Mouse (Mus musculus) midbrain, embryonic 13.5 days (tissue): ENCODE measurements at regions not wholly inside any gene's neighbourhood (a gene's known extent, or its start where the extent isn't known, plus 50 kb on each side); places are given as distances from the start of the nearest gene placed in this dataset.

Experiments
- ATAC-seq: fragments of 200-750 bp; cut with Nextera tagmentation; 2 replicates; pipeline ENCODE4 v1.8.0; 2017; ENCODE audit warnings: mild to moderate bottlenecking, moderate TSS enrichment, moderate library complexity
- H3K27ac ChIP-seq: fragments of 300-500 bp; sonication (generic); 2 replicates; pipeline ENCODE4 v1.5.1; 2015; ENCODE audit warnings: inconsistent platforms, mild to moderate bottlenecking, moderate library complexity
- H3K27me3 ChIP-seq: fragments of 300-500 bp; sonication (generic); 2 replicates; pipeline ENCODE4 v1.6.1; 2015; ENCODE audit warnings: mild to moderate bottlenecking, inconsistent platforms
- H3K36me3 ChIP-seq: fragments of 300-500 bp; sonication (generic); 2 replicates; pipeline ENCODE4 v1.6.1; 2015; ENCODE audit warnings: mild to moderate bottlenecking, inconsistent platforms
- H3K4me1 ChIP-seq: fragments of 300-500 bp; sonication (generic); replicated peaks from 2 replicates; pipeline ENCODE4 v1.6.1; 2015; ENCODE audit warnings: inconsistent platforms
- H3K4me2 ChIP-seq: fragments of 300-500 bp; sonication (generic); replicated peaks from 2 replicates; pipeline ENCODE4 v1.6.1; 2015; ENCODE audit warnings: moderate library complexity, mild to moderate bottlenecking, inconsistent platforms
- H3K4me3 ChIP-seq: fragments of 300-500 bp; sonication (generic); replicated peaks from 2 replicates; pipeline ENCODE4 v1.5.1; 2015; ENCODE audit warnings: mild to moderate bottlenecking, inconsistent platforms
- H3K9ac ChIP-seq: fragments of 300-500 bp; sonication (generic); replicated peaks from 2 replicates; pipeline ENCODE4 v1.6.1; 2015; ENCODE audit warnings: mild to moderate bottlenecking, inconsistent platforms
- H3K9me3 ChIP-seq: fragments of 300-500 bp; sonication (generic); 2 replicates; pipeline ENCODE4 v1.6.1; 2016; ENCODE audit warnings: mild to moderate bottlenecking, inconsistent platforms
- WGBS: fragments of 180-500 bp; shearing (Covaris S2); methylation state at CpG from one replicate; pipeline ENCODE4 v1.1.7; 2015; 5-methylcytosine and 5-hydroxymethylcytosine counted together

- Histone ChIP-seq H3K9me3 (peaks cover 2% of the 10 kb centered on the region; the same call in 1 of the 2 replicates), H3K4me1 (peaks cover 23% of the 10 kb centered on the region), H3K27ac (peak overlapping the region; percentile 86), H3K4me3 (peak overlapping the region; percentile 21; the same call in 1 of the 2 replicates), H3K4me2 (peak overlapping the region; percentile 44), H3K9ac (peak overlapping the region; percentile 56), H3K27me3 (no peaks in the 10 kb centered on the region), H3K36me3 (no peaks in the 10 kb centered on the region)
- 9% methylated on average over 15 of the region's 17 CpGs for WGBS
- peak; percentile 80 for ATAC-seq
Observed at GRCm38 (mm10) chr13:28544003-28544818, 286.9 kb downstream of the Gm11361 start.

GRCm38 (mm10) chr13:28541607-28542006 lies 284.3 kb downstream of the Gm11361 start:
- 0 out of 2 replicates have a peak, but pooled peaks cover 6% of the 10 kb centered on the region for H3K36me3 ChIP-seq
- peaks cover 23% of the 10 kb centered on the region for H3K4me1 ChIP-seq
- ATAC-seq, result no peak
- H3K9me3 ChIP-seq, result peaks cover 10% of the 10 kb centered on the region; the same call in 1 of the 2 replicates
- H3K27me3 ChIP-seq, result no peaks in the 10 kb centered on the region
- no peak overlapping the region for H3K4me2 ChIP-seq
- H3K27ac ChIP-seq, result no peak overlapping the region
- H3K9ac ChIP-seq, result no peak overlapping the region
- H3K4me3 ChIP-seq, result no peak overlapping the region
- 94% methylated on average over 3 of the region's 3 CpGs for WGBS

GRCm38 (mm10) chr13:28533080-28533479 lies 275.8 kb downstream of the Gm11361 start:
- peaks cover 9% of the 10 kb centered on the region; the same call in 1 of the 2 replicates for H3K36me3 ChIP-seq
- ATAC-seq, result no peak
- no peak overlapping the region for H3K27ac ChIP-seq
- H3K9ac ChIP-seq, result no peak overlapping the region
- no peaks in the 10 kb centered on the region for H3K27me3 ChIP-seq
- peaks cover 13% of the 10 kb centered on the region for H3K4me1 ChIP-seq
- H3K4me2 ChIP-seq, result no peak overlapping the region
- H3K9me3 ChIP-seq, result 0 out of 2 replicates have a peak, but pooled peaks cover 2% of the 10 kb centered on the region
- 94% methylated on average over 1 of the region's 1 CpGs for WGBS
- no peak overlapping the region for H3K4me3 ChIP-seq

GRCm38 (mm10) chr13:28532278-28532677 lies 274.9 kb downstream of the Gm11361 start:
- Histone ChIP-seq H3K9me3 (no peaks in the 10 kb centered on the region), H3K27me3 (no peaks in the 10 kb centered on the region), H3K27ac (peak overlapping the region; percentile 55; the same call in 1 of the 2 replicates), H3K4me2 (no peak overlapping the region), H3K9ac (no peak overlapping the region), H3K4me1 (peaks cover 13% of the 10 kb centered on the region), H3K4me3 (no peak overlapping the region), H3K36me3 (peaks cover 14% of the 10 kb centered on the region)
- no peak for ATAC-seq
- 66% methylated on average over 3 of the region's 3 CpGs for WGBS

- WGBS, result 85% methylated on average over 5 of the region's 5 CpGs
- Histone ChIP-seq H3K4me1 (peaks cover 13% of the 10 kb centered on the region), H3K27ac (peak overlapping the region; percentile 55; the same call in 1 of the 2 replicates)
Observed at GRCm38 (mm10) chr13:28531534-28531999, 274.2 kb downstream of the Gm11361 start.

DNA sequence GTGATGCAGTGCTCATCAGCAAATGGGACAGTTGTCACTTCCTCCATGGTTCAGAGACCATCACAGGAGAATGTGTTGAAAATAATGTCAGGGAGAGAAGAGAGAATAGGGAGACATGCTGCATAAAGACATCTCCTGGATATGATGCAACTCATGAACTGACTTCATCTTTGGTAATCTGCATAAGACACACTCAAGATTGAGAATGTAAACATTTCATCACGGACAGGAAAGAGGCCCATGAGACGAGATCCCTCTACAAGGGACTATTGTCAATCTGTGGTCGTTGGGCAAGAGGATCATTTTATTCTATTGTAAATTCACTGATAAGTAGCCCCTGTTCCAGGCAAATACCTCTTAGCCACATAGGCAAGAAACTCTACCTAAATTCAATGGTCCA lies 273.6 kb downstream of the Gm11361 start:
- ATAC-seq, result no peak
- 96% methylated on average over 3 of the region's 3 CpGs for WGBS
- Histone ChIP-seq H3K4me1 (peaks cover 13% of the 10 kb centered on the region), H3K4me2 (no peak overlapping the region), H3K9me3 (no peaks in the 10 kb centered on the region), H3K36me3 (peaks cover 14% of the 10 kb centered on the region), H3K27ac (no peak overlapping the region), H3K27me3 (no peaks in the 10 kb centered on the region), H3K9ac (no peak overlapping the region), H3K4me3 (no peak overlapping the region)

More at GRCm38 (mm10) chr13:28531534-28531999, 274.2 kb downstream of the Gm11361 start:
- Histone ChIP-seq H3K36me3 (peaks cover 14% of the 10 kb centered on the region), H3K4me2 (no peak overlapping the region), H3K4me3 (no peak overlapping the region), H3K27me3 (no peaks in the 10 kb centered on the region), H3K9me3 (no peaks in the 10 kb centered on the region), H3K9ac (no peak overlapping the region)
- ATAC-seq, result no peak

GRCm38 (mm10) chr13:28528898-28529511 lies 271.7 kb downstream of the Gm11361 start:
- Histone ChIP-seq H3K4me1 (peaks cover 7% of the 10 kb centered on the region), H3K4me3 (no peak overlapping the region), H3K36me3 (peaks cover 14% of the 10 kb centered on the region), H3K27ac (peak overlapping the region; percentile 16; the same call in 1 of the 2 replicates), H3K4me2 (no peak overlapping the region), H3K9ac (no peak overlapping the region), H3K27me3 (no peaks in the 10 kb centered on the region), H3K9me3 (no peaks in the 10 kb centered on the region)
- WGBS, result 80% methylated on average over 4 of the region's 4 CpGs
- no peak for ATAC-seq

DNA sequence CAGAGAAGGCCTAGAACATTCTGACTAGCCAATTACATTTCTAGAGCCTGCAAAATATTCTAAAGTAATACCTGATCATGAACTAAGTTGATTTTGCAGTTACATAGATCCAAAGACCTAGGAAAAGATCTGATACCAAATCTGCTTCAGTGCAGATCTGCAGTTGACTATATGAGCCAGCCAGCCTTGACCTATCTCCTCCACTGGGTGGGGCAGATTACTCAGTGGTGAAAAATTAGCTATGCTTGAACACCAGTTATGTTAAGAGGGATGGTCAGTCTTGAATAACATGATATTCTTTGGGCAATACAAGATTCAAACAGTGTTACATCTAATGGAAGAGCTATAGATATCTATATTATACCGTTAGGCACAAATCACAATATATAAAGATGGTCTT lies 269.0 kb downstream of the Gm11361 start:
- Histone ChIP-seq H3K36me3 (peaks cover 14% of the 10 kb centered on the region), H3K27ac (no peak overlapping the region), H3K4me1 (no peaks in the 10 kb centered on the region), H3K4me2 (no peak overlapping the region), H3K27me3 (no peaks in the 10 kb centered on the region), H3K9ac (no peak overlapping the region), H3K9me3 (no peaks in the 10 kb centered on the region), H3K4me3 (no peak overlapping the region)
- no peak for ATAC-seq
- WGBS, result 81% methylated on average over 1 of the region's 1 CpGs

GRCm38 (mm10) chr13:28524411-28524810 lies 267.1 kb downstream of the Gm11361 start:
- Histone ChIP-seq H3K9ac (no peak overlapping the region), H3K9me3 (no peaks in the 10 kb centered on the region), H3K4me1 (0 out of 2 replicates have a peak, but pooled peaks cover 2% of the 10 kb centered on the region), H3K27me3 (no peaks in the 10 kb centered on the region), H3K27ac (no peak overlapping the region), H3K4me3 (no peak overlapping the region), H3K4me2 (no peak overlapping the region), H3K36me3 (peaks cover 4% of the 10 kb centered on the region; the same call in 1 of the 2 replicates)
- ATAC-seq, result no peak
- WGBS, result 97% methylated on average over 3 of the region's 3 CpGs

- H3K4me2 ChIP-seq, result no peak overlapping the region
- no peaks in the 10 kb centered on the region; the same call in 1 of the 2 replicates for H3K36me3 ChIP-seq
- no peak overlapping the region for H3K9ac ChIP-seq
- H3K27ac ChIP-seq, result no peak overlapping the region
- H3K9me3 ChIP-seq, result no peaks in the 10 kb centered on the region
- WGBS, result 63% methylated on average over 1 of the region's 1 CpGs
- H3K4me1 ChIP-seq, result peaks cover 7% of the 10 kb centered on the region; the same call in 1 of the 2 replicates
- H3K27me3 ChIP-seq, result no peaks in the 10 kb centered on the region
- H3K4me3 ChIP-seq, result no peak overlapping the region
- ATAC-seq, result no peak
Observed at GRCm38 (mm10) chr13:28520127-28520482, 262.8 kb downstream of the Gm11361 start.

DNA sequence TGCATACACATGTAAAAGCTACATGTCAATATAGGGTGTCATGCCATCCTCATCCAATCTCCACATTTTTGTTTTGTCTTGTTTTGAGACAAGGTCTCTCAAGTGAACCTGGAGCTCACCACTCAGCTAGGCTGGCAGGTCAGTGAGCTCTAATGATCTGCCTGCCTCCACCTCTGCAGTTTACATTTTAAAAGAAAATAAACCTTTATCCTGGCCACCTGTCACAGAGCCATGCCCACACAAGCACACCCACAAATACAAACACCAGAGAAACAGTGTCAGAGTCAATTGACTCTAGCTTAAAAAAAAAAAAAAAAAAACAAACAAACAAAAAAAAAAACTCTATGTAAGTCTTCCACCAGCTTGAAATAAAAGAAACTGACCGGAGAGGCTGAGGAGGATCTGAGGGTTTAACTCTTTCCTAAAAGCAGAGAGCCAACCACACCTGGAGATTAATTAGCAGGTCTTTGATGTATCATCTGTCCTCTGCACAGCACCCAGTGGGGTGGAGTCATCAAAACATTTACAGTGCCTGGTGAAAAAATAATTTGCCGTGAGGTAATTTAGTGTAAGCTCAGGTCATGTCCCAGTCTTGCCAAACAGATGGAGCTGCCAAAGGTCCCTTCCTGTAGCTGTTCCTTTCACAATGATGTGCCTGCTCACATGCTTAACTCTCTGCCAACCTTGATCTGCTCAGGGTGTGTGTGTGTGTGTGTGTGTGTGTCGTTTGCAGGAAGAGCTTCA lies 262.2 kb downstream of the Gm11361 start:
- ATAC-seq, result no peak
- H3K36me3 ChIP-seq, result no peaks in the 10 kb centered on the region; the same call in 1 of the 2 replicates

More for the DNA sequence above, 262.2 kb downstream of the Gm11361 start:
- Histone ChIP-seq H3K27ac (no peak overlapping the region), H3K9me3 (no peaks in the 10 kb centered on the region), H3K9ac (no peak overlapping the region), H3K4me3 (no peak overlapping the region), H3K4me1 (peaks cover 7% of the 10 kb centered on the region; the same call in 1 of the 2 replicates), H3K4me2 (no peak overlapping the region), H3K27me3 (no peaks in the 10 kb centered on the region)
- WGBS, result 66% methylated on average over 3 of the region's 3 CpGs
